Mouse (Mus musculus) activated CD4-positive, CD25-positive, alpha-beta regulatory T cell, adult 4 months (primary cell): ENCODE data around the gene Thap12. TPM values are rescaled to one million over a fixed set of nuclear protein-coding genes. Genes with fewer than 3 reads are reported as not detected.

Experiments
- ATAC-seq: one replicate; pipeline ENCODE4 v1.8.0; 2017
- polyA plus RNA-seq, 2 experiments: library from polyadenylated mRNA; unstranded; fragments of 100-300 nt; shearing (Covaris generic); gene quantifications; one replicate each; pipeline ENCODE4 v1.2.1; 2017

The Thap12 gene
- 10 to 100 TPM; 12.0 to 16.6 TPM for polyA plus RNA-seq

GRCm38 (mm10) chr7:98702283-98703240 is at the start of gene Thap12:
TSS of gene Thap12 (plus strand) at chr7:98703103.
- ATAC-seq: peak; percentile 85

GRCm38 (mm10) chr7:98655681-98656530 is 47.0 kb upstream of the Thap12 start:
- peak; percentile 63 for ATAC-seq

- peak; percentile 84 for ATAC-seq
Observed at GRCm38 (mm10) chr7:98656531-98657221, 46.2 kb upstream of the Thap12 start, which contains the start of gene Emsy. TSS of gene Emsy (minus strand) at chr7:98656783.

- no peak for ATAC-seq
Observed at GRCm38 (mm10) chr7:98665166-98665565, 37.7 kb upstream of the Thap12 start.

GRCm38 (mm10) chr7:98665726-98666125 is 37.2 kb upstream of the Thap12 start:
- no peak for ATAC-seq

GRCm38 (mm10) chr7:98667956-98668746 is 34.8 kb upstream of the Thap12 start:
- no peak for ATAC-seq

- no peak for ATAC-seq
Observed at GRCm38 (mm10) chr7:98670831-98671230, 32.1 kb upstream of the Thap12 start.

GRCm38 (mm10) chr7:98671416-98671815 is 31.5 kb upstream of the Thap12 start:
- no peak for ATAC-seq

- no peak for ATAC-seq
Observed at GRCm38 (mm10) chr7:98672241-98672955, 30.5 kb upstream of the Thap12 start.

GRCm38 (mm10) chr7:98674344-98674743 is 28.6 kb upstream of the Thap12 start:
- no peak for ATAC-seq

- ATAC-seq: no peak
Observed at GRCm38 (mm10) chr7:98677511-98677910, 25.4 kb upstream of the Thap12 start.

- ATAC-seq: no peak
Observed at GRCm38 (mm10) chr7:98678441-98678840, 24.5 kb upstream of the Thap12 start.

- no peak for ATAC-seq
Observed at GRCm38 (mm10) chr7:98680691-98681090, 22.2 kb upstream of the Thap12 start.

GRCm38 (mm10) chr7:98682821-98683220 is 20.1 kb upstream of the Thap12 start:
- ATAC-seq: no peak

- ATAC-seq: no peak
Observed at GRCm38 (mm10) chr7:98685895-98686294, 17.0 kb upstream of the Thap12 start.

- no peak for ATAC-seq
Observed at GRCm38 (mm10) chr7:98690126-98690525, 12.8 kb upstream of the Thap12 start.

GRCm38 (mm10) chr7:98690831-98691230 is 12.1 kb upstream of the Thap12 start:
- no peak for ATAC-seq

- peak; percentile 86 for ATAC-seq
Observed at GRCm38 (mm10) chr7:98692761-98693546, 9.9 kb upstream of the Thap12 start.

GRCm38 (mm10) chr7:98694046-98694445 is 8.9 kb upstream of the Thap12 start:
- ATAC-seq: peak; percentile 80

- ATAC-seq: no peak
Observed at GRCm38 (mm10) chr7:98697496-98697895, 5.4 kb upstream of the Thap12 start.
